ENCODE assay signal across 9 mouse cellular contexts in genomic region chr1:79822806-79823525, GRCm38 (mm10). TPM values are rescaled to one million over a fixed set of nuclear protein-coding genes. Genes with fewer than 3 reads are reported as not detected.
DNase-seq lines count a peak whose midpoint lies in the region; ATAC-seq and TF ChIP-seq lines count a peak whose summit lies in the region.
"Had no signal": no experiment of that assay in that cellular context is flagged by ENCODE, and none has a peak within 500 bp of the region (broad histone marks: within the 10 kb centered on the region; RNA-seq: fewer than 3 reads in every experiment).

No protein-coding gene starts in this region.

- no peak overlapping the region for H3K9ac ChIP-seq in liver, postnatal 0 days (replicated peaks)
- no peak overlapping the region for H3K9ac ChIP-seq in liver, embryonic 11.5 days (ENCODE audit: low read depth, low read length)
- no peak overlapping the region for H3K9ac ChIP-seq in lung, embryonic 14.5 days
- no peak overlapping the region for H3K9ac ChIP-seq in stomach, embryonic 16.5 days (ENCODE audit: low read length)

- H3K36me3 ChIP-seq in liver, postnatal 0 days (replicated peaks; ENCODE audit: insufficient read depth, low read length): no peaks in the 10 kb centered on the region
- H3K36me3 ChIP-seq in liver, embryonic 11.5 days (ENCODE audit: control insufficient read depth, insufficient read depth, low read length): no peaks in the 10 kb centered on the region
- peaks cover 16% of the 10 kb centered on the region; the same call in 1 of the 2 replicates for H3K36me3 ChIP-seq in lung, embryonic 14.5 days (ENCODE audit: insufficient read depth)
- H3K36me3 ChIP-seq in stomach, embryonic 16.5 days (ENCODE audit: control insufficient read depth, insufficient read depth, low read length): no peaks in the 10 kb centered on the region

- H3K4me3 ChIP-seq in liver, postnatal 0 days (ENCODE audit: low read depth, low read length): no peak overlapping the region
- no peak overlapping the region for H3K4me3 ChIP-seq in liver, embryonic 11.5 days (ENCODE audit: low read depth, low read length)
- no peak overlapping the region for H3K4me3 ChIP-seq in lung, embryonic 14.5 days (ENCODE audit: low read depth, low read length)
- no peak overlapping the region for H3K4me3 ChIP-seq in stomach, embryonic 16.5 days (replicated peaks; ENCODE audit: low read length)
- H3K4me3 ChIP-seq: erythroblast, embryonic 14.5 days had no signal

- no peak for TF ChIP-seq EP300 in liver, postnatal 0 days (IDR thresholded peaks at IDR 0.05; ENCODE audit: low read depth)

- no peaks in the 10 kb centered on the region for H3K27me3 ChIP-seq in liver, postnatal 0 days (ENCODE audit: insufficient read depth, low read length)
- H3K27me3 ChIP-seq in liver, embryonic 11.5 days (replicated peaks; ENCODE audit: control insufficient read depth, insufficient read depth, low read length): no peaks in the 10 kb centered on the region
- H3K27me3 ChIP-seq in lung, embryonic 14.5 days (ENCODE audit: insufficient read depth, low read length): no peaks in the 10 kb centered on the region
- no peaks in the 10 kb centered on the region for H3K27me3 ChIP-seq in stomach, embryonic 16.5 days (ENCODE audit: control insufficient read depth, insufficient read depth, low read length)

- TF ChIP-seq CTCF in liver, postnatal 0 days (IDR thresholded peaks at IDR 0.05; ENCODE audit: low read depth): no peak
- TF ChIP-seq CTCF in lung, embryonic 14.5 days (IDR thresholded peaks at IDR 0.05; ENCODE audit: low read depth): no peak

- WGBS in liver, postnatal 0 days (ENCODE audit: insufficient replicate concordance): 56% methylated on average over 13 of the region's 13 CpGs
- WGBS in liver, embryonic 11.5 days: 73% methylated on average over 13 of the region's 13 CpGs
- WGBS in lung, embryonic 14.5 days: 53% methylated on average over 13 of the region's 13 CpGs
- WGBS in stomach, embryonic 16.5 days: 51% methylated on average over 13 of the region's 13 CpGs

- no peaks in the 10 kb centered on the region for H3K4me1 ChIP-seq in liver, postnatal 0 days (ENCODE audit: insufficient read depth)
- no peaks in the 10 kb centered on the region; the same call in 1 of the 2 replicates for H3K4me1 ChIP-seq in liver, embryonic 11.5 days (replicated peaks; ENCODE audit: control insufficient read depth, insufficient read depth, low read length)
- 0 out of 2 replicates have a peak, but pooled peaks cover 18% of the 10 kb centered on the region for H3K4me1 ChIP-seq in lung, embryonic 14.5 days (ENCODE audit: insufficient read depth)
- H3K4me1 ChIP-seq in stomach, embryonic 16.5 days (ENCODE audit: control insufficient read depth, insufficient read depth, low read length): peaks cover 10% of the 10 kb centered on the region; the same call in 1 of the 2 replicates

- no peak overlapping the region for H3K4me2 ChIP-seq in liver, postnatal 0 days (ENCODE audit: low read depth, low read length)
- no peak overlapping the region for H3K4me2 ChIP-seq in liver, embryonic 11.5 days
- H3K4me2 ChIP-seq in lung, embryonic 14.5 days: no peak overlapping the region
- H3K4me2 ChIP-seq in stomach, embryonic 16.5 days (ENCODE audit: low read depth, low read length): peak overlapping the region; percentile 46; the same call in 1 of the 2 replicates

- H3K9me3 ChIP-seq in liver, postnatal 0 days (ENCODE audit: low read length): no peaks in the 10 kb centered on the region
- no peaks in the 10 kb centered on the region for H3K9me3 ChIP-seq in liver, embryonic 11.5 days (ENCODE audit: control insufficient read depth, low read length)
- H3K9me3 ChIP-seq in lung, embryonic 14.5 days (ENCODE audit: low read depth, low read length): no peaks in the 10 kb centered on the region
- H3K9me3 ChIP-seq in stomach, embryonic 16.5 days (replicated peaks; ENCODE audit: control insufficient read depth, low read length): no peaks in the 10 kb centered on the region

- DNase-seq in liver, postnatal 0 days: no peak
- DNase-seq in liver, embryonic 11.5 days (ENCODE audit: low spot score): no peak
- DNase-seq in cerebellum, postnatal 14 days: peak; percentile 54
- peak; percentile 68 to 72 for DNase-seq in heart, postnatal 36 days
- peak; percentile 66 for DNase-seq in lung, embryonic 14.5 days
- DNase-seq in B cell, adult 2 months: no peak

- H3K27ac ChIP-seq in liver, postnatal 0 days (ENCODE audit: low read depth): no peak overlapping the region
- no peak overlapping the region for H3K27ac ChIP-seq in liver, embryonic 11.5 days (ENCODE audit: low read depth, low read length)
- peak overlapping the region; percentile 30; the same call in 1 of the 2 replicates for H3K27ac ChIP-seq in lung, embryonic 14.5 days (ENCODE audit: low read depth)
- no peak overlapping the region for H3K27ac ChIP-seq in stomach, embryonic 16.5 days (ENCODE audit: low read length)

- intact Hi-C loops in heart, postnatal 36 days (cut with DNase I): loop anchor here (5.0 kb wide), 1 partner anchor 104 kb away; no protein-coding TSS in a partner anchor

- peak; percentile 33; the same call in 1 of the 2 replicates for ATAC-seq in liver, postnatal 0 days
- ATAC-seq in liver, embryonic 11.5 days (replicated peaks; ENCODE audit: low FRiP score): no peak
- ATAC-seq in lung, embryonic 14.5 days (ENCODE audit: insufficient read depth): no peak
- ATAC-seq in stomach, embryonic 16.5 days (ENCODE audit: insufficient read depth, low FRiP score): no peak
- ATAC-seq in monocyte, adult 5-6 weeks (replicated peaks; ENCODE audit: insufficient number of reproducible peaks, low FRiP score, low TSS enrichment, poor library complexity, severe bottlenecking): no peak

RNA-seq across cellular contexts. Expression of gene Serpine2, which starts 38.0 kb away (rescaled TPM):
- 9.3 and 9.4 TPM in 2 replicates for polyA plus RNA-seq in liver, postnatal 0 days (2015; fragmentation: Nextera tagmentation; extraction: Ambion mirVana)
- polyA plus RNA-seq in liver, embryonic 11.5 days (2014; fragmentation: Nextera tagmentation; extraction: Ambion mirVana): 30.1 and 30.3 TPM in 2 replicates
- 10 to 100 TPM; 18.7 to 27.2 TPM for total RNA-seq in heart, postnatal 36 days (2021)
- 341 and 345 TPM in 2 replicates for polyA plus RNA-seq in lung, embryonic 14.5 days (2014; fragmentation: Nextera tagmentation; extraction: Ambion mirVana)
- polyA plus RNA-seq in stomach, embryonic 16.5 days (2015; fragmentation: Nextera tagmentation; extraction: Ambion mirVana): 88.1 and 96.3 TPM in 2 replicates
- total RNA-seq in monocyte, adult 5-6 weeks (2017): 3.4 to 7.1 TPM in 2 of 3 replicates, not detected in the other

RNA-seq across cellular contexts. Expression of gene Wdfy1, which starts 47.0 kb away (rescaled TPM):
- 15.7 and 17.2 TPM in 2 replicates for polyA plus RNA-seq in liver, postnatal 0 days (2015; fragmentation: Nextera tagmentation; extraction: Ambion mirVana)
- polyA plus RNA-seq in liver, embryonic 11.5 days (2014; fragmentation: Nextera tagmentation; extraction: Ambion mirVana): 25.0 and 28.2 TPM in 2 replicates
- 10 to 100 TPM; 17.0 to 19.7 TPM for total RNA-seq in heart, postnatal 36 days (2021)
- polyA plus RNA-seq in lung, embryonic 14.5 days (2014; fragmentation: Nextera tagmentation; extraction: Ambion mirVana): 39.9 and 40.2 TPM in 2 replicates
- 32.9 and 41.8 TPM in 2 replicates for polyA plus RNA-seq in stomach, embryonic 16.5 days (2015; fragmentation: Nextera tagmentation; extraction: Ambion mirVana)
- 24.7 to 50.1 TPM (median 27.2 TPM) in 3 replicates for total RNA-seq in monocyte, adult 5-6 weeks (2017)

RNA-seq across cellular contexts. Expression of gene Mrpl44, which starts 47.1 kb away (rescaled TPM):
- polyA plus RNA-seq in liver, postnatal 0 days (2015; fragmentation: Nextera tagmentation; extraction: Ambion mirVana): 22.2 and 22.7 TPM in 2 replicates
- 49.6 and 51.0 TPM in 2 replicates for polyA plus RNA-seq in liver, embryonic 11.5 days (2014; fragmentation: Nextera tagmentation; extraction: Ambion mirVana)
- total RNA-seq in heart, postnatal 36 days (2021): 10 to 100 TPM; 66.7 to 74.2 TPM
- 50.4 and 52.8 TPM in 2 replicates for polyA plus RNA-seq in lung, embryonic 14.5 days (2014; fragmentation: Nextera tagmentation; extraction: Ambion mirVana)
- 47.6 and 51.0 TPM in 2 replicates for polyA plus RNA-seq in stomach, embryonic 16.5 days (2015; fragmentation: Nextera tagmentation; extraction: Ambion mirVana)
- 14.1 to 18.0 TPM (median 15.9 TPM) in 3 replicates for total RNA-seq in monocyte, adult 5-6 weeks (2017)

Comparison
In these comparisons a context has a peak if more than half of its experiments do, and no peak if none do; other contexts are left out.
1. DNase-seq: peak in cerebellum, postnatal 14 days (2 of 2), heart, postnatal 36 days (2 of 2) and lung, embryonic 14.5 days (single experiment); none in liver, postnatal 0 days (single experiment), liver, embryonic 11.5 days (single experiment) and B cell, adult 2 months (0 of 2).